Mouse (Mus musculus) small intestine, adult 2 months (tissue): Measurements from ENCODE around the gene Zfp354b.

ENCODE experiments used
- CTCF ChIP-seq: fragments of 200-500 bp; IDR thresholded peaks from 2 replicates; pipeline ENCODE4 v1.5.1; 2012; ENCODE audit warnings: low read depth, mild to moderate bottlenecking, control low read depth, inconsistent platforms, low read length, moderate library complexity, mixed read lengths; ENCODE audit not compliant: insufficient replicate concordance, insufficient read length; ENCODE audit errors: extremely low read depth
- POLR2A ChIP-seq: fragments of 200-500 bp; IDR thresholded peaks from 2 replicates; pipeline ENCODE4 v1.6.1; 2012; ENCODE audit warnings: low read depth, mild to moderate bottlenecking, control low read depth, inconsistent platforms, low read length, moderate library complexity

GRCm38 (mm10) chr11:50886933-50887293 is 44.5 kb downstream of the Zfp354b start:
- TF ChIP-seq POLR2A (no peak), CTCF (no peak)
